Mouse (Mus musculus) CH12.LX (cell line): Measurements from ENCODE around the gene Ptgr1.

Experiments used
- POLR2A ChIP-seq: IDR thresholded peaks from 2 replicates; pipeline ENCODE4 v1.6.1; 2011; ENCODE audit warnings: low read depth, mild to moderate bottlenecking, improper control_type of control experiment, low read length
- SMC3 ChIP-seq: IDR thresholded peaks from 2 replicates; pipeline ENCODE4 v1.6.1; 2011; ENCODE audit warnings: low read depth, low read length, improper control_type of control experiment
- ZC3H11A ChIP-seq: IDR thresholded peaks from 2 replicates; pipeline ENCODE4 v1.6.1; 2012; ENCODE audit warnings: low read depth, mild to moderate bottlenecking, inconsistent platforms, low read length, improper control_type of control experiment

DNA sequence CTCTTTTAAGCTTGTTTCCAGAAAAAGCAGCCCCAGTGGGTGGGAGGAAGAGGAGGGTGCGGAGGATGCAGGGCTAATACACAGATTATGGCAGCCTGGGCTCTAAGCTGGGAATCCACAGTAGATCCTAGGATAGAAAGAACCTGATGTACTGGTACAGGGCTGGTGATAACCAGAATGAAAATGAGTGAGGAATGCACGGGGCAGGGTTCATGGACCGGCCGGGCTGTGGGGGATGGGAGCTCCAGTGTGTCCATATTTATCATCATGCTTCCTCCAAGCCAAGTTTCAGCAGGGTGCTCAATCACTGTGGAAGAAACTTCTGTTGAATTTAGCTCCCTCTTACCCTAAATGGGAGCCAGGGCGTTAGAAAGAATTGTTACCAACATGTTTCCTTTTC, 10.2 kb upstream of the Ptgr1 start:
- TF ChIP-seq POLR2A (no peak), SMC3 (no peak), ZC3H11A (no peak)
